ENCODE assay signal across 27 mouse cellular contexts in the genomic region with DNA sequence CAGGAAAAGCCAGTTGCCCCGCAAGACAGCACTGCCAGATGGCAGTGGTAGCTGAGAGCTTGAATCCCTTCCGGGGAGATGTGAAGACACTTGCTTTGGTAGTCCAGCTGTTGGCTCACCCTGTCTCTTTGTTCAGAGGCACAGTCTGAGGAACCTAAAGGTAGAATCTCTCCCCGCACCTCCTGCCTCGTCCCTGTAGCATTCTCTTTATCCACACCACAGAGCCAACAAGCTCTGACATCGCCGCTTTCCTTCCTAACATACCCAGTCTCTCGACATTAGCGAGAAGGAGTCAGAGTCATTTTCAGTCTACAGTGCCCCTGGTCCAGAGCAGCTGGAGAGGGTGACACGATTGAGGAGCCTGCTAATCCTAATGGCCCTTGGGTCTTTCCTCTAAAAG. TPM values are rescaled to one million over a fixed set of nuclear protein-coding genes. Genes with fewer than 3 reads are reported as not detected.
"Had no signal": no experiment of that assay in that cellular context is flagged by ENCODE, and none has a peak within 500 bp of the region (broad histone marks: within the 10 kb centered on the region; RNA-seq: fewer than 3 reads in every experiment).

No protein-coding gene starts in this region.

- H3K9me3 ChIP-seq: liver, embryonic 13.5 days; midbrain, embryonic 12.5 days; midbrain, embryonic 15.5 days had no signal

- ATAC-seq: midbrain, embryonic 15.5 days had no signal

- H3K9ac ChIP-seq: liver, embryonic 13.5 days; midbrain, embryonic 12.5 days; midbrain, embryonic 15.5 days had no signal

- H3K27ac ChIP-seq: layer of hippocampus, adult 2 months; liver, embryonic 13.5 days; midbrain, embryonic 12.5 days; midbrain, embryonic 15.5 days had no signal

- DNase-seq: kidney, adult 9 months; kidney, postnatal 14 days; layer of hippocampus, adult 9-11 months; liver, embryonic 13.5 days; lung, adult 2 months; lung, postnatal 14 days; lung, postnatal 4 days; right cerebral cortex, postnatal 25 days; thymus, adult 18-20 months; thymus, postnatal 36 days had no signal

- H3K4me1 ChIP-seq: liver, embryonic 13.5 days had no signal

- H3K4me2 ChIP-seq: liver, embryonic 13.5 days; midbrain, embryonic 12.5 days; midbrain, embryonic 15.5 days had no signal

- H3K27me3 ChIP-seq: liver, embryonic 13.5 days; midbrain, embryonic 15.5 days had no signal

- H3K36me3 ChIP-seq: liver, embryonic 13.5 days; midbrain, embryonic 12.5 days; midbrain, embryonic 15.5 days had no signal

- H3K4me3 ChIP-seq: layer of hippocampus, adult 2 months; liver, embryonic 13.5 days; midbrain, embryonic 12.5 days; midbrain, embryonic 15.5 days; myocyte had no signal

RNA-seq across cellular contexts. Expression of a gene that starts 18.9 kb away (rescaled TPM):
- total RNA-seq: layer of hippocampus, postnatal 25 days; left cerebral cortex, adult 18-20 months; left cerebral cortex, postnatal 25 days; liver, adult 2 months; megakaryocyte progenitor cell, adult 5-6 weeks; megakaryocyte-erythroid progenitor cell, adult 5-6 weeks had no signal
- polyA plus RNA-seq: kidney, embryonic 16.5 days; large intestine, adult 2 months; liver, adult 2 months; liver, embryonic 13.5 days; liver, embryonic 16.5 days; lung, adult 2 months; midbrain, embryonic 15.5 days; myocyte; neural tube, embryonic 11.5 days; small intestine, adult 2 months; spleen, adult 2 months; stomach, embryonic 16.5 days had no signal
